Mouse (Mus musculus) spleen, adult 2 months (tissue): ENCODE measurements around the gene Wdr20.

Source experiments
- CTCF ChIP-seq: fragments of 200-500 bp; IDR thresholded peaks from 2 replicates; pipeline ENCODE4 v1.5.1; 2011; ENCODE audit warnings: mild to moderate bottlenecking, inconsistent platforms; ENCODE audit not compliant: insufficient read depth, insufficient read length, insufficient replicate concordance; ENCODE audit errors: extremely low read depth
- POLR2A ChIP-seq: fragments of 200-500 bp; IDR thresholded peaks from 2 replicates; pipeline ENCODE4 v1.6.1; 2011; ENCODE audit warnings: low read depth, low read length, inconsistent platforms

GRCm38 (mm10) chr12:110846191-110846765, 108.5 kb downstream of the Wdr20 start:
- TF ChIP-seq CTCF (no peak), POLR2A (no peak)
